Mouse (Mus musculus) small intestine, adult 2 months (tissue): ENCODE data around the gene Efna4. TPM values are rescaled to one million over a fixed set of nuclear protein-coding genes. Genes with fewer than 3 reads are reported as not detected.

Experiments
- H3K27ac ChIP-seq: fragments of 200-500 bp; 2 replicates; pipeline ENCODE4 v1.5.1; 2012; ENCODE audit warnings: low read depth, low read length, control low read depth, inconsistent platforms; ENCODE audit not compliant: insufficient read depth
- H3K27me3 ChIP-seq: fragments of 200-500 bp; 2 replicates; pipeline ENCODE4 v1.6.1; 2012; ENCODE audit warnings: mild to moderate bottlenecking, moderate library complexity, low read length, inconsistent platforms; ENCODE audit not compliant: control insufficient read depth, insufficient read depth
- H3K36me3 ChIP-seq: fragments of 200-500 bp; 2 replicates; pipeline ENCODE4 v1.6.1; 2012; ENCODE audit warnings: mild to moderate bottlenecking, low read length, control low read depth, inconsistent platforms; ENCODE audit not compliant: control insufficient read depth, insufficient read depth
- H3K4me1 ChIP-seq: fragments of 200-500 bp; 2 replicates; pipeline ENCODE4 v1.6.1; 2012; ENCODE audit warnings: low read length, inconsistent platforms, mixed read lengths; ENCODE audit not compliant: control insufficient read depth, insufficient read depth, insufficient read length
- H3K4me3 ChIP-seq: fragments of 200-500 bp; 2 replicates; pipeline ENCODE4 v1.5.1; 2012; ENCODE audit warnings: low read depth, mild to moderate bottlenecking, control low read depth, inconsistent platforms, low read length, moderate library complexity
- CTCF ChIP-seq: fragments of 200-500 bp; IDR thresholded peaks from 2 replicates; pipeline ENCODE4 v1.5.1; 2012; ENCODE audit warnings: low read depth, mild to moderate bottlenecking, control low read depth, inconsistent platforms, low read length, moderate library complexity, mixed read lengths; ENCODE audit not compliant: insufficient replicate concordance, insufficient read length; ENCODE audit errors: extremely low read depth
- POLR2A ChIP-seq: fragments of 200-500 bp; IDR thresholded peaks from 2 replicates; pipeline ENCODE4 v1.6.1; 2012; ENCODE audit warnings: low read depth, mild to moderate bottlenecking, control low read depth, inconsistent platforms, low read length, moderate library complexity
- WGBS: fragments of 180-500 bp; shearing (Covaris S2); methylation state at CpG from one replicate; pipeline ENCODE4 v1.1.7; 2018; 5-methylcytosine and 5-hydroxymethylcytosine counted together
- polyA plus RNA-seq: library from polyadenylated mRNA; depleted of rRNA; stranded (reverse); fragments of >200 nt; gene quantifications from 2 replicates; pipeline ENCODE4 v1.2.3, GENCODE M21; 2012

The Efna4 gene
- polyA plus RNA-seq, 1 experiment, result 20.0 TPM

DNA sequence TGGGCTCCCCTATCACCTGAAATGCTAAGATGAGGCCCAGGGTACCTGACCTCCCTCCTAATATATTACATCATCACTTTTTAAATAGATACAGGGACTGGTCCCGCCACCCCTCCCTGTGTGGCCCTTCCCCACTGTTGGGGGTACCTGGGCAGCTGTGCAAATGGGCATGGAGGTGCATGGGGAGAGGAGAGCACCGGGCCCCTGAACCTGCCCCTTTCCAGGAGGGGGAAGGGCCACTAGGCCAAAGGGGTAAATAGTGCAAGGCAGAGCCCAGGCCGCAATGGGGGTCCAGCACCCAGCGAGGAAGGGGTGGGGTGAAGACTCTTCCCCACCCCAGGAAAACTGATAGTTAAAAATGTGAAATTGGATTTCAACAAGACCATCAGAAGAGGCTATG, 40.0 kb upstream of the Efna4 start:
- H3K27ac ChIP-seq, result peak overlapping the region; percentile 48; the same call in 1 of the 2 replicates

DNA sequence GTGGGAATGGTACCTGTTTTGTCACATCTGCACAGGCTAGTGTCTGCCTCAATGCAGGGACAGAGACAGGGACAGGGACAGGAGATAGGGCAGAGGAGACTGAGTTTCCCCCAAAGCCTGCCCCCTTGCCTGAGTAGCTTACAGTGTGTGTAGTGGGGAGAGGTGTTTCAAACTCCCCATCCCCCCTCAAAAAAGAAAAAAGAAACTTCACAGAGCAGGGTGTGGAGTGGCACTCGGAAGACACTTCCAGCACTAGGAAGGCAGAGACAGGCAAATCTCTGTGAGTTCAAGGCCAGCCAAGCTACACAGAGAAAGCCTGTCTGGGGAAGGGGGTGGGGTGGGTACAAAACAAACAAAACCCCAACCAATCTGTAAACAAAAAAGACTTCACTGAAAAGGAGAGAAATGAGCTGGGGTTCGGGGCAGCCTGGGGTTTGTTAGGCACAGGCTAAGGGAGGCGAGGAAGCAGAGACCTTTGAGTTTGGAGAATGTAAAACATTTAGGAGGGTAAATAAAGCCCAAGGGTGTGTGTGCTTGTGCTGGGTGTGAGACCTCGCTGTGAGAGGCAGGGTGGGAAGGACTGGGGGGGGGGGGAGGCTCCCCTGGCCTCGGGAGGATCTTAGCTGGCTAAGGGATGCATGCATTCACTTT, 35.9 kb upstream of the Efna4 start:
- H3K27me3 ChIP-seq, result no peaks in the 10 kb centered on the region
- peaks cover 9% of the 10 kb centered on the region for H3K4me1 ChIP-seq
- no peak overlapping the region for H3K27ac ChIP-seq
- no peak overlapping the region for H3K4me3 ChIP-seq
- H3K36me3 ChIP-seq, result peaks cover 23% of the 10 kb centered on the region
- no peak for TF ChIP-seq POLR2A
- TF ChIP-seq CTCF, result no peak
- WGBS, result 28% methylated on average over 5 of the region's 5 CpGs

More for the DNA sequence above, 40.0 kb upstream of the Efna4 start:
- Histone ChIP-seq H3K27me3 (no peaks in the 10 kb centered on the region), H3K4me1 (peaks cover 22% of the 10 kb centered on the region), H3K36me3 (peaks cover 59% of the 10 kb centered on the region), H3K4me3 (no peak overlapping the region)
- 80% methylated on average over 4 of the region's 4 CpGs for WGBS
- TF ChIP-seq CTCF (no peak), POLR2A (no peak)

DNA sequence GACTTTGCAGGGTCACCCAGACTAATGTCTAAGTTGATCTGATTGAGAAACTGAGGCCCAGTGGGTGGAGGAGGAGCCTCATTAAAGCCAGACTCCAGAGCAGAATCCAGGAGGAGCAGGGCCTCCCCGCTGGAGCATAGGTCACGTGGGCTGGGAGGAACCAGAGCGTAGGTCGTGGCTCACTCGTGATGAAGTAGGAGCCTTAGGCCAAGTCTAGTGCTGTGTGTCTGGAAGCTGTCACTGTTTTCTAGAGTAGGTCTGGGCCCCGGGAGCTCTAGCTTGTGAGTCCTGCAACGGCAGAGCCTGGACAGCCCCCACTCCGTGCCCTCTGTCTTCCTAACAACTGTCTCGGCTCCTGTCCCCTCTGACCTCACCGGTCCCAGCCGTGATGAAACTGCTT, 29.5 kb upstream of the Efna4 start:
- no peak overlapping the region for H3K4me3 ChIP-seq
- no peak overlapping the region for H3K27ac ChIP-seq

DNA sequence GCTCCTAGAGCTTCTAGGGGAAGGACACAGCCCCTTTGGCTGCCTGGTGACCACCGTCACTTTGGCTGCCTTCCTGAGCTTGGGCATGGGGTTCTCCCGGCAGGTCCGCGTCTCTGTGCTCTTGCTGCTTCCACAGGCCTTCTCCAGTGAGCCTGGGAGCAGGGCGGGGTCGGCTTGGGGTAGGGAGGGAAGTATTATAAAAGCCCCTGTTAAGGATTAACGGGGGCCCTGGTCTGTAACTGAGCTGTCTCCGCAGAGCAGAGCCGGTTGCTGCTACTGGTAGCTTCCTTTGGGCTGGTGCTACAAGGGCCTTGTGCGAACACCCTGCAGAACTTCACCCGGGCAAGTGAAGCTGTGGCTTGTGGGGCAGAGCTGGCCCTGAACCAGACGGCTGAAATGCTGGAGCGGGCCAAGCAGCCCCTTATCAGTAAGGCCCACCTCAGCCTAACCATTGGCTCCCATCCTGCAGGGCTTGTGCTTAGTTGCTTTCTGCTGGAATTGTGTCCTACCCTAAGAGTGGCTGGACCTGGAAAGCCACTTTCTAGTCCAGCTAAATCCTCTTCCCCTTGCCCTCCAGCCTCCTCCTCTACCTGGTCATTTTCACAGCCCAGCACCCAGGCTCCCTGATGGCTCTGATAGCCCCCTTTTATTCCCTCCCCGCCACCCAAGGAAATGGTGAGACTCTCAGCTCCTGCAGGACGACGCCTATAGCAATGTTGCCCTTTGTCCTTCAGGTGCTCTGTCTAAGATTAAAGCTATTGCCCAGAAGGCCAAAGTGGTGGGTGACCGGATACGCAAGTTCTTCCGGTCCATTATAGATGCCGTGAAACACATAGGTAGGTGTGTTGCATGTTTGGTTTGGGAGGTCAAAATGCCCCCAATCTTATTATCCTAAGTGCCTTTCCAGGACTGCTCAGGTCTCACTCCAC, 27.9 kb upstream of the Efna4 start:
- Histone ChIP-seq H3K27me3 (no peaks in the 10 kb centered on the region), H3K27ac (no peak overlapping the region), H3K4me1 (peaks cover 21% of the 10 kb centered on the region), H3K36me3 (no peaks in the 10 kb centered on the region), H3K4me3 (no peak overlapping the region)
- 47% methylated on average over 20 of the region's 20 CpGs for WGBS
- TF ChIP-seq POLR2A, result no peak
- no peak for TF ChIP-seq CTCF

More for the DNA sequence above, 29.5 kb upstream of the Efna4 start:
- Histone ChIP-seq H3K36me3 (no peaks in the 10 kb centered on the region), H3K27me3 (no peaks in the 10 kb centered on the region), H3K4me1 (peaks cover 21% of the 10 kb centered on the region)
- 49% methylated on average over 11 of the region's 11 CpGs for WGBS
- no peak for TF ChIP-seq POLR2A
- TF ChIP-seq CTCF, result no peak

DNA sequence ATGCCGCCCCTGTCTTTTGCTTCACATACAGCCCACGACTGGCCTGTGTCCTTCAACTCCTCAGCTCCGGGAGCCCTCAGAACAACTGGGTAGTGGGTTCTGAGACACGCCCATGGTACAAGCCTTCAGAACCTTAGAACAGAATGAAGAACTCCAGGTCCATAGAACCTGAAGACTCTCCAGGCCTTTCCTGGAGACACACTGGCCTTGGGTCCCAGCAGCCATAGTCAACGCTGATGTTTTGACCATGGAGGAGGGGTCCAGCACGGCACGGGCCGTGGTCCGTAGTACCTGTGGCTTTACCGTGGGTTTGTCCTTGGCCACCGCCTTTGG, 27.3 kb upstream of the Efna4 start, which contains the start of gene Dcst1:
TSS of gene Dcst1 (minus strand) at position 101 of the 333 bp plus-strand sequence.
- WGBS, result 91% methylated on average over 11 of the region's 11 CpGs
- Histone ChIP-seq H3K36me3 (no peaks in the 10 kb centered on the region), H3K27ac (no peak within 1 kb of the TSS), H3K4me1 (peaks cover 26% of the 10 kb centered on the region), H3K27me3 (no peaks in the 10 kb centered on the region), H3K4me3 (no peak within 1 kb of the TSS)
- TF ChIP-seq CTCF (no peak), POLR2A (no peak)

DNA sequence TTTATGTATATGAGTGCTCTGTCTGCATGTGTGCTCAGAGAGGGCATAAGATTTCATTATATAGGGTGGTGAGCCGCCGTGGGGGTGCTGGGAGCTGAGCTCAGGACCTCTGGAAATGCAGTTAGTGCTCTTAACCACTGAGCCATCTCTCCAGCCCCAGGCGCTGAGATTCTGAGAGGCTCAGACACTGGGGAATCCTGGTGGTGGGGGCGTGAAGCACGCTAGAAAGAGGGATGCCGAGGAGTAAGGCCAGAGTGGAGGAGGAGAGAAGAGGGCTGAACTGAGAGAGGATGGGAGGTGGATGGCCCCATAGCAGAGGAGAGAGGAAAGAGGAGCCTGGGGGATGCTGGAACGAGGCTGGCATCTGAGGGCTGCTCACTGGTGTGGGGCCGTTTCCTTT, 26.8 kb upstream of the Efna4 start:
- no peak overlapping the region for H3K27ac ChIP-seq

DNA sequence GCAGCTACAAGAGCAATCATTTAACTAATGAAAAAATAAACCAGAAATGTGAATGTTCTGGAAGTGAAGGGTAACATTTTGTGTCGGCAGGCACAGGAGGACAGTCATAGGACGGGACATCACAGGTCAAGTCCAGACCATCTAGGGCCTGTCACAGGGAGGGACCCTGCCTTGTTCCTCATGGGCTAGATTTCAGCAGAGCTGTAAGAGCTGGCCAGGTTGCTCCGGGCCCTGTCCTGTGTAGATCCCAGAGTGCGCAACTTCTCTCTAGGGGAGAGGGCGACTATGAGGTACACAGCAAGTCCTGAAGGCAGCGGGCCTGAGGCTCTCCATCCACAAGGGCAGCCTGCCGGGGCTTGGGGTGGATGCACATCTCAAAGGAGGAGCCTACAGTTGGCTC, 23.8 kb upstream of the Efna4 start, which contains the start of gene Dcst2:
TSS of gene Dcst2 (plus strand) at position 301 of the 400 bp plus-strand sequence.
- 88% methylated on average over 7 of the region's 7 CpGs for WGBS
- Histone ChIP-seq H3K4me3 (no peak within 1 kb of the TSS), H3K27ac (no peak within 1 kb of the TSS), H3K36me3 (no peaks in the 10 kb centered on the region), H3K4me1 (peaks cover 28% of the 10 kb centered on the region), H3K27me3 (no peaks in the 10 kb centered on the region)
- no peak for TF ChIP-seq POLR2A
- no peak for TF ChIP-seq CTCF

More for the DNA sequence above, 26.8 kb upstream of the Efna4 start:
- TF ChIP-seq CTCF (no peak), POLR2A (no peak)
- Histone ChIP-seq H3K27me3 (no peaks in the 10 kb centered on the region), H3K4me1 (peaks cover 31% of the 10 kb centered on the region), H3K4me3 (no peak overlapping the region), H3K36me3 (no peaks in the 10 kb centered on the region)
- 94% methylated on average over 8 of the region's 8 CpGs for WGBS
